Mouse (Mus musculus) ES-E14 (cell line): ENCODE results near the gene Nfib. TPM values are rescaled to one million over a fixed set of nuclear protein-coding genes. Genes with fewer than 3 reads are reported as not detected.

Experiments used
- DNase-seq: peaks from one replicate; pipeline ENCODE4 v3.0.0-alpha.2; 2013; ENCODE audit warnings: low read depth, low spot score
- H3K27ac ChIP-seq: 2 replicates; pipeline ENCODE4 v1.5.1; 2012; ENCODE audit warnings: low read depth, mild to moderate bottlenecking, low read length, moderate library complexity, mixed read lengths; ENCODE audit not compliant: poor library complexity, insufficient read depth, severe bottlenecking
- H3K36me3 ChIP-seq: 2 replicates; pipeline ENCODE4 v1.6.1; 2012; ENCODE audit warnings: mild to moderate bottlenecking, low read length, moderate library complexity, mixed read lengths; ENCODE audit not compliant: control insufficient read depth, poor library complexity, insufficient read depth, severe bottlenecking
- H3K4me1 ChIP-seq, 2 experiments: fragments of 150-350 bp in 1 of 2; sonication (generic) in 1 of 2; 2 replicates each; pipeline ENCODE4 v1.6.1; 2012; ENCODE audit warnings: low read length in 2 of 2, mild to moderate bottlenecking in 1 of 2, mixed read lengths in 1 of 2; ENCODE audit not compliant: control insufficient read depth in 2 of 2, insufficient read depth in 2 of 2, poor library complexity in 1 of 2
- H3K4me3 ChIP-seq, 2 experiments: fragments of 150-350 bp in 1 of 2; sonication (generic) in 1 of 2; 2 replicates each; pipeline ENCODE4 v1.5.1; 2012; ENCODE audit warnings: low read length in 2 of 2, low read depth in 1 of 2, mild to moderate bottlenecking in 1 of 2, mixed read lengths in 1 of 2; ENCODE audit not compliant: insufficient read depth in 1 of 2, poor library complexity in 1 of 2, severe bottlenecking in 1 of 2
- H3K9ac ChIP-seq: 2 replicates; pipeline ENCODE4 v1.6.1; 2012; ENCODE audit warnings: low read depth, mild to moderate bottlenecking, low read length, mixed read lengths; ENCODE audit not compliant: poor library complexity, insufficient read depth, severe bottlenecking
- H3K9me3 ChIP-seq: fragments of 150-350 bp; sonication (generic); 2 replicates; pipeline ENCODE4 v1.6.1; 2012; ENCODE audit warnings: low read depth, mild to moderate bottlenecking, low read length; ENCODE audit not compliant: control insufficient read depth, insufficient read depth
- CHD2 ChIP-seq: IDR thresholded peaks from 2 replicates; pipeline ENCODE4 v1.6.1; 2014; ENCODE audit warnings: mild to moderate bottlenecking, low read depth, low read length, inconsistent platforms
- HCFC1 ChIP-seq: IDR thresholded peaks from 2 replicates; pipeline ENCODE4 v1.6.1; 2012; ENCODE audit warnings: low read length, inconsistent platforms, borderline replicate concordance; ENCODE audit not compliant: insufficient read depth
- MAFK ChIP-seq: IDR thresholded peaks from 2 replicates; pipeline ENCODE4 v1.6.1; 2014; ENCODE audit warnings: mild to moderate bottlenecking, low read depth, low read length, inconsistent platforms; ENCODE audit not compliant: insufficient read depth
- ZC3H11A ChIP-seq: IDR thresholded peaks from 2 replicates; pipeline ENCODE4 v1.6.1; 2012; ENCODE audit warnings: low read depth, mild to moderate bottlenecking, inconsistent platforms, low read length, borderline replicate concordance
- ZNF384 ChIP-seq: IDR thresholded peaks from 2 replicates; pipeline ENCODE4 v1.6.1; 2012; ENCODE audit warnings: low read depth, low read length, inconsistent platforms
- in situ Hi-C, 2 experiments: fragments of 600-800 bp; cut with MboI; formaldehyde crosslinking; loops; one replicate each; pipeline ENCODE4 v1.15.1; 2025; ENCODE audit warnings: low sequenced_read_pairs in 2 of 2, inconsistent platforms in 1 of 2; ENCODE audit not compliant: unreplicated experiment in 2 of 2
- total RNA-seq: library from RNA; depleted of rRNA; stranded (reverse); fragments of 300-350 nt; gene quantifications from 2 replicates; pipeline ENCODE4 v1.2.3, GENCODE M21; 2012

Gene Nfib
- total RNA-seq, 1 experiment = 8.9 TPM

- no peaks in the 10 kb centered on the region; the same call in 1 of the 2 replicates for H3K36me3 ChIP-seq
- no peak overlapping the region for H3K4me3 ChIP-seq
- no peak overlapping the region for H3K27ac ChIP-seq
- no peak for TF ChIP-seq CHD2
- no peak for TF ChIP-seq HCFC1
- no peak for TF ChIP-seq ZC3H11A
- DNase-seq = no peak
- no peak overlapping the region for H3K9ac ChIP-seq
- H3K4me1 ChIP-seq = peaks cover 2 to 3% of the 10 kb centered on the region in 2 experiments; a peak in 3 of 4 replicates
- in situ Hi-C loops = no loop called here
- H3K9me3 ChIP-seq = no peaks in the 10 kb centered on the region
These were observed 321.4 kb downstream of the Nfib start for GRCm38 (mm10) chr4:82383991-82384731.

GRCm38 (mm10) chr4:82383346-82383745, 322.2 kb downstream of the Nfib start:
- DNase-seq = no peak
- H3K36me3 ChIP-seq = no peaks in the 10 kb centered on the region; the same call in 1 of the 2 replicates
- TF ChIP-seq ZNF384 (no peak), MAFK (no peak), ZC3H11A (no peak), CHD2 (no peak)
- H3K4me1 ChIP-seq = peaks cover 2 to 3% of the 10 kb centered on the region in 2 experiments; a peak in 3 of 4 replicates
- no peak overlapping the region for H3K4me3 ChIP-seq
- no peaks in the 10 kb centered on the region for H3K9me3 ChIP-seq
- in situ Hi-C loops = no loop called here
- H3K9ac ChIP-seq = no peak overlapping the region
- H3K27ac ChIP-seq = no peak overlapping the region

GRCm38 (mm10) chr4:82381786-82382185, 323.8 kb downstream of the Nfib start:
- Histone ChIP-seq H3K36me3 (no peaks in the 10 kb centered on the region; the same call in 1 of the 2 replicates), H3K9me3 (no peaks in the 10 kb centered on the region), H3K4me1 (peaks cover 2 to 3% of the 10 kb centered on the region in 2 experiments; a peak in 3 of 4 replicates), H3K9ac (no peak overlapping the region), H3K4me3 (no peak overlapping the region), H3K27ac (no peak overlapping the region)
- in situ Hi-C loops = no loop called here
- no peak for TF ChIP-seq HCFC1
- TF ChIP-seq ZNF384 = no peak
- no peak for TF ChIP-seq CHD2
- no peak for TF ChIP-seq ZC3H11A
- TF ChIP-seq MAFK = no peak
- no peak for DNase-seq

- no peak for TF ChIP-seq CHD2
- no peak for TF ChIP-seq ZC3H11A
- no peak for TF ChIP-seq ZNF384
- no peak for TF ChIP-seq MAFK
- TF ChIP-seq HCFC1 = no peak
These were observed 325.0 kb downstream of the Nfib start for GRCm38 (mm10) chr4:82380578-82380977.

More at GRCm38 (mm10) chr4:82380578-82380977, 325.0 kb downstream of the Nfib start:
- DNase-seq = no peak
- Histone ChIP-seq H3K4me3 (no peak overlapping the region), H3K9me3 (no peaks in the 10 kb centered on the region), H3K27ac (no peak overlapping the region), H3K9ac (no peak overlapping the region), H3K4me1 (peaks cover 2 to 3% of the 10 kb centered on the region in 2 experiments; a peak in 3 of 4 replicates), H3K36me3 (no peaks in the 10 kb centered on the region; the same call in 1 of the 2 replicates)
- in situ Hi-C loops = no loop called here
